Mouse (Mus musculus): Measurements from ENCODE around the gene Gm14226. TPM values are rescaled to one million over a fixed set of nuclear protein-coding genes. Genes with fewer than 3 reads are reported as not detected.
A peak's percentile ranks its signal among the peaks of the same experiment; 100 is the strongest.
"Not testable (repeated sequence)": the region's sequence is repeated elsewhere in the genome, so short reads cannot be mapped to it uniquely, and the experiment has no call there.

Gene Gm14226
- polyA plus RNA-seq, 1 experiment from 2014 or later, result 0.12 TPM

GRCm38 (mm10) chr2:155052681-155053080 lies 34.6 kb downstream of the Gm14226 start:
- ATAC-seq (peak; percentile 43; the same call in 1 of the 2 replicates), DNase-seq (ENCODE audit: low spot score) (peak; percentile 82)
- WGBS, result 76% methylated on average over 2 of the region's 2 CpGs
- TF ChIP-seq CTCF (IDR thresholded peaks at IDR 0.05), result no peak
- peak; percentile 99 for TF ChIP-seq EP300 (IDR thresholded peaks at IDR 0.05)
- Histone ChIP-seq H3K4me3 (ENCODE audit: low read depth, low read length) (no peak overlapping the region), H3K4me1 (ENCODE audit: insufficient read depth, low read depth, low read length) (peaks cover 5% of the 10 kb centered on the region; the same call in 1 of the 2 replicates), H3K27me3 (replicated peaks; ENCODE audit: insufficient read depth, low read length) (no peaks in the 10 kb centered on the region), H3K9ac (replicated peaks; ENCODE audit: low read depth) (no peak overlapping the region), H3K36me3 (ENCODE audit: insufficient read depth, low read length) (no peaks in the 10 kb centered on the region), H3K9me3 (ENCODE audit: low read length) (no peaks in the 10 kb centered on the region), H3K4me2 (replicated peaks; ENCODE audit: low read depth, low read length) (no peak overlapping the region), H3K27ac (ENCODE audit: low read length) (0 out of 2 replicates have a peak overlapping the region, but pooled peaks have one; percentile 43)

- not testable (repeated sequence) for H3K27me3 ChIP-seq (replicated peaks; ENCODE audit: insufficient read depth, low read length); DNase-seq (ENCODE audit: low spot score); ATAC-seq; H3K36me3 ChIP-seq (ENCODE audit: insufficient read depth, low read length); H3K27ac ChIP-seq (ENCODE audit: low read length); H3K9me3 ChIP-seq (ENCODE audit: low read length); H3K4me2 ChIP-seq (replicated peaks; ENCODE audit: low read depth, low read length); H3K4me3 ChIP-seq (ENCODE audit: low read depth, low read length); H3K9ac ChIP-seq (replicated peaks; ENCODE audit: low read depth); H3K4me1 ChIP-seq (ENCODE audit: insufficient read depth, low read depth, low read length)
- 84% methylated on average over 8 of the region's 8 CpGs for WGBS
Observed at GRCm38 (mm10) chr2:155053512-155053911, 35.4 kb downstream of the Gm14226 start.

- Histone ChIP-seq H3K9me3 (ENCODE audit: low read length) (no peaks in the 10 kb centered on the region), H3K4me2 (replicated peaks; ENCODE audit: low read depth, low read length) (no peak overlapping the region), H3K9ac (replicated peaks; ENCODE audit: low read depth) (no peak overlapping the region), H3K4me3 (ENCODE audit: low read depth, low read length) (no peak overlapping the region), H3K27me3 (replicated peaks; ENCODE audit: insufficient read depth, low read length) (no peaks in the 10 kb centered on the region), H3K36me3 (ENCODE audit: insufficient read depth, low read length) (no peaks in the 10 kb centered on the region), H3K4me1 (ENCODE audit: insufficient read depth, low read depth, low read length) (peaks cover 5% of the 10 kb centered on the region; the same call in 1 of the 2 replicates), H3K27ac (ENCODE audit: low read length) (no peak overlapping the region)
- DNase-seq (ENCODE audit: low spot score) (no peak), ATAC-seq (no peak)
- 88% methylated on average over 3 of the region's 3 CpGs for WGBS
- TF ChIP-seq EP300 (IDR thresholded peaks at IDR 0.05), result no peak
- no peak for TF ChIP-seq CTCF (IDR thresholded peaks at IDR 0.05)
Observed at GRCm38 (mm10) chr2:155054672-155055071, 36.6 kb downstream of the Gm14226 start.

GRCm38 (mm10) chr2:155056076-155056578 lies 38.1 kb downstream of the Gm14226 start:
- Histone ChIP-seq H3K27me3 (replicated peaks; ENCODE audit: insufficient read depth, low read length) (no peaks in the 10 kb centered on the region), H3K4me1 (ENCODE audit: insufficient read depth, low read depth, low read length) (peaks cover 5% of the 10 kb centered on the region; the same call in 1 of the 2 replicates), H3K9me3 (ENCODE audit: low read length) (no peaks in the 10 kb centered on the region), H3K27ac (ENCODE audit: low read length) (no peak overlapping the region), H3K4me3 (ENCODE audit: low read depth, low read length) (no peak overlapping the region), H3K4me2 (replicated peaks; ENCODE audit: low read depth, low read length) (no peak overlapping the region), H3K36me3 (ENCODE audit: insufficient read depth, low read length) (no peaks in the 10 kb centered on the region), H3K9ac (replicated peaks; ENCODE audit: low read depth) (no peak overlapping the region)
- DNase-seq (ENCODE audit: low spot score) (no peak), ATAC-seq (no peak)
- TF ChIP-seq EP300 (IDR thresholded peaks at IDR 0.05) (no peak), CTCF (IDR thresholded peaks at IDR 0.05) (no peak)
- 62% methylated on average over 5 of the region's 5 CpGs for WGBS

GRCm38 (mm10) chr2:155057361-155057760 lies 39.3 kb downstream of the Gm14226 start:
- Histone ChIP-seq H3K27ac (ENCODE audit: low read length) (no peak overlapping the region), H3K9me3 (ENCODE audit: low read length) (no peaks in the 10 kb centered on the region), H3K4me1 (ENCODE audit: insufficient read depth, low read depth, low read length) (no peaks in the 10 kb centered on the region), H3K9ac (replicated peaks; ENCODE audit: low read depth) (no peak overlapping the region), H3K4me2 (replicated peaks; ENCODE audit: low read depth, low read length) (no peak overlapping the region), H3K4me3 (ENCODE audit: low read depth, low read length) (no peak overlapping the region), H3K27me3 (replicated peaks; ENCODE audit: insufficient read depth, low read length) (no peaks in the 10 kb centered on the region), H3K36me3 (ENCODE audit: insufficient read depth, low read length) (no peaks in the 10 kb centered on the region)
- TF ChIP-seq CTCF (IDR thresholded peaks at IDR 0.05) (no peak), EP300 (IDR thresholded peaks at IDR 0.05) (no peak)
- ATAC-seq (no peak), DNase-seq (ENCODE audit: low spot score) (no peak)
- WGBS, result 81% methylated on average over 1 of the region's 1 CpGs

DNA sequence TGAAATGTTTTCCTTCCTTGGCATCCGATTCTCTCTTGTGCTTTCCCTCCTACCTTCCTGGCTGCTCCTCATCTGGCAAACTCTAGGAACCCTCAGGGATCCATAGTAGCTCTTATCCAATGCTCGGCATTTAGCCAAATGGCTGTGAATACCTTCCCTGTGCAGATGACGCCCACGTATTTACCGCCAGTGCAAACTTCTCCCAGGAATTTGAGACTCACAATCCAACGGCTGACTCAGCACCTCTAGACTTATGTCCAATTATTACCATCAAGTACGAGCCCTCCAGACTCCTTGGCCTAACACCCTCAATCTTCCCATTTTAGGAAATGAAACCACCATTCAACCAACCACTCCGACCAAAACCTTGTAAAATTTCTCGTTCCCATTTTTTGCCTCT lies 53.0 kb downstream of the Gm14226 start:
- H3K27me3 ChIP-seq (replicated peaks; ENCODE audit: insufficient read depth, low read length), result no peaks in the 10 kb centered on the region
- ATAC-seq (no peak), DNase-seq (ENCODE audit: low spot score) (no peak)
- 80% methylated on average over 9 of the region's 9 CpGs for WGBS
- H3K27ac ChIP-seq (ENCODE audit: low read length), result no peak overlapping the region
- H3K9me3 ChIP-seq (ENCODE audit: low read length), result no peaks in the 10 kb centered on the region
- H3K36me3 ChIP-seq (ENCODE audit: insufficient read depth, low read length), result no peaks in the 10 kb centered on the region; the same call in 1 of the 2 replicates
- no peak overlapping the region for H3K4me2 ChIP-seq (replicated peaks; ENCODE audit: low read depth, low read length)
- no peak overlapping the region for H3K4me3 ChIP-seq (ENCODE audit: low read depth, low read length)
- peaks cover 4% of the 10 kb centered on the region; the same call in 1 of the 2 replicates for H3K4me1 ChIP-seq (ENCODE audit: insufficient read depth, low read depth, low read length)
- TF ChIP-seq CTCF (IDR thresholded peaks at IDR 0.05) (no peak), EP300 (IDR thresholded peaks at IDR 0.05) (no peak)
- no peak overlapping the region for H3K9ac ChIP-seq (replicated peaks; ENCODE audit: low read depth)
